Mouse (Mus musculus) sigmoid colon, adult 10 weeks (tissue): ENCODE measurements around the gene Arrb1. TPM values are rescaled to one million over a fixed set of nuclear protein-coding genes. Genes with fewer than 3 reads are reported as not detected.

ENCODE experiments used
- polyA plus RNA-seq: library from polyadenylated mRNA; stranded (reverse); fragments of 350-450 nt; fragmentation: Illumina TruSeq; extraction: RNeasy Lipid Tissue Mini Kit (QIAGEN cat#74804); gene quantifications from one replicate; pipeline ENCODE4 v1.2.3, GENCODE M21; 2014; ENCODE audit warnings: low read depth, low replicate concordance

Gene Arrb1
- polyA plus RNA-seq, result 17.6 TPM

GRCm38 (mm10) chr7:99534901-99535735, at the start of gene Arrb1:
TSS of gene Arrb1 (plus strand) at chr7:99535466.

GRCm38 (mm10) chr7:99626376-99627270, 91.4 kb downstream of the Arrb1 start, which contains the start of gene Tpbgl:
TSS of gene Tpbgl (minus strand) at chr7:99627103.

Other genes starting within 250 kb of the Arrb1 start
- gene Serpinh1, start 182.2 kb upstream of the Arrb1 start, polyA plus RNA-seq, result 34.9 TPM
- gene Gdpd5, start 154.1 kb upstream of the Arrb1 start, polyA plus RNA-seq, result 0.16 TPM
- not detected for gene Klhl35, start 69.5 kb upstream of the Arrb1 start, polyA plus RNA-seq
- 931 TPM for gene Rps3, start 51.7 kb upstream of the Arrb1 start, polyA plus RNA-seq
- gene Tpbgl, start 91.6 kb downstream of the Arrb1 start, polyA plus RNA-seq, result 0.95 TPM
- 8.0 TPM for gene Slco2b1, start 175.9 kb downstream of the Arrb1 start, polyA plus RNA-seq
- gene Olfr520, start 194.8 kb downstream of the Arrb1 start, polyA plus RNA-seq, result not detected
- not detected for gene Olfr521, start 228.0 kb downstream of the Arrb1 start, polyA plus RNA-seq